Mouse (Mus musculus) mature B cell (primary cell): ENCODE data around the gene Hnf4a.

Experiments
- in situ Hi-C: fragments of 300-500 bp; cut with MboI; formaldehyde crosslinking; loops from 2 replicates; pipeline ENCODE4 v1.14.3; 2019

Gene Hnf4a

DNA sequence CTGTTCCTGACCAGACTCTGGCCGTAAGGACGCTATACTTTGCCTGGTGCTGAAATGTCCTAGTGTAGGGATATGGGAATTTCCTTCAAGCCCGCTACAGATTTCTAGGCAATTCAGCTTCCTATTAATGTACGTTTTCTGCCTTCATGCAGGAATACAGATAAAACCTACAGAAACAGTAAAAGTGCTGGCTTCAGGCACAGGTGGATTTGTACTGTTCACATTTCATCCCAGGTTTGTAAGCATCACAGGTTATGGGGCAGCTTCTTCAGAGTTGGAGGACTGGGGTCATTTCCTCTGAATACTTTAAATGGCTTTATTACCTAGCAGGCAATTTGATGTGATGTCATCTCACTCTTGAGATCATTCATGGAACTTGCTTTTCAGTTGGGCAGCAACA lies 111.3 kb downstream of the Hnf4a start:
- in situ Hi-C loops: loop anchor here (25.0 kb wide), 1 partner anchor 94 kb away; no protein-coding TSS in a partner anchor

DNA sequence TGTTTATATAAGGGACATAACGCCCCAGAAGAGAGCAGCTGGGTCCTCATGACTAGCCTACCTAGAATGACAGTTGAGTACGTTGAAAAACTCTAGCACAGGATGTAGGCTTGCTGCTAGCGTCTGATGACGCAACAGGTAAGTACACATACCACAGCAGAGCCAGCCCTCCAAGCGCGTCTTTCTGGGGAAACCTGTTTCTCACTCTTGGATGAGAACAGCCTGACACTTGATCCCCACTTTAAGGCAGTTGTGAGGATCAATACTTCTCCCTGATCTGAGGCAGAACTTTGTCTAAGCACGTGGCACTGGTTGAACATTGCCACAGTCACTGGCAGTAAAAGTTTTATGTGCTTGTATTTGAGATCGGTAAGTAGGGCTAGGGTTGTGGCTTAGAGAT lies 113.8 kb downstream of the Hnf4a start:
- in situ Hi-C loops: loop anchor here (25.0 kb wide), 1 partner anchor 92 kb away; no protein-coding TSS in a partner anchor

- in situ Hi-C loops: loop anchor here (25.0 kb wide), 1 partner anchor 91 kb away; no protein-coding TSS in a partner anchor
Measured at GRCm38 (mm10) chr2:163621401-163621800, 114.8 kb downstream of the Hnf4a start.
